Mouse (Mus musculus) B cell, adult (primary cell): Measurements from ENCODE around the gene Slain2. TPM values are rescaled to one million over a fixed set of nuclear protein-coding genes. Genes with fewer than 3 reads are reported as not detected.

ENCODE experiments used
- total RNA-seq: library from RNA; stranded (reverse); gene quantifications from 4 replicates; pipeline ENCODE4 v1.2.4, GENCODE M21; 2023; ENCODE audit not compliant: inconsistent age

The Slain2 gene
- 57.5 to 70.2 TPM (median 61.8 TPM) in 4 replicates for total RNA-seq

GRCm38 (mm10) chr5:72913648-72914557 lies at the start of gene Slain2:
Slain2 (plus strand) TSS chr5:72914304.

GRCm38 (mm10) chr5:72868091-72868875 lies 45.8 kb upstream of the Slain2 start, which contains the start of gene Tec:
Tec (minus strand) TSS chr5:72868483.

GRCm38 (mm10) chr5:72974602-72975001 lies 60.5 kb downstream of the Slain2 start, which contains the start of gene Gm10135:
Gm10135 (minus strand) TSS chr5:72974702.

GRCm38 (mm10) chr5:73006784-73007581 lies 92.9 kb downstream of the Slain2 start, which contains the start of gene Slc10a4:
Slc10a4 (plus strand) TSS chr5:73006883.

Other genes with a start within 250 kb of the Slain2 start
- 3.7 to 4.6 TPM (median 4.0 TPM) in 4 replicates for gene Txk, start 161.5 kb upstream of the Slain2 start, total RNA-seq
- 102 to 117 TPM (median 114 TPM) in 4 replicates for gene Tec, start 45.8 kb upstream of the Slain2 start, total RNA-seq
- gene Gm10135, start 60.4 kb downstream of the Slain2 start, total RNA-seq = not detected in 4 replicates
- gene Slc10a4, start 92.6 kb downstream of the Slain2 start, total RNA-seq = 0.38 TPM in 1 of 4 replicates, not detected in the others